Mouse (Mus musculus) kidney, embryonic 14.5 days (tissue): ENCODE data around the gene Haus5. TPM values are rescaled to one million over a fixed set of nuclear protein-coding genes. Genes with fewer than 3 reads are reported as not detected.

ENCODE experiments used
- ATAC-seq: fragments of 200-750 bp; cut with Nextera tagmentation; 2 replicates; pipeline ENCODE4 v1.8.0; 2017; ENCODE audit warnings: moderate number of reproducible peaks, mild to moderate bottlenecking, moderate TSS enrichment, moderate library complexity; ENCODE audit not compliant: low FRiP score, low TSS enrichment
- H3K27ac ChIP-seq: fragments of 300-500 bp; sonication (generic); 2 replicates; pipeline ENCODE4 v1.5.1; 2014; ENCODE audit warnings: low read depth, mild to moderate bottlenecking, low read length, moderate library complexity, mixed read lengths
- H3K27me3 ChIP-seq: fragments of 300-500 bp; sonication (generic); 2 replicates; pipeline ENCODE4 v1.6.1; 2014; ENCODE audit warnings: mild to moderate bottlenecking, low read length; ENCODE audit not compliant: control insufficient read depth, insufficient read depth
- H3K36me3 ChIP-seq: fragments of 300-500 bp; sonication (generic); 2 replicates; pipeline ENCODE4 v1.6.1; 2014; ENCODE audit warnings: low read length, mixed read lengths; ENCODE audit not compliant: control insufficient read depth, insufficient read depth
- H3K4me1 ChIP-seq: fragments of 300-500 bp; sonication (generic); 2 replicates; pipeline ENCODE4 v1.6.1; 2014; ENCODE audit warnings: low read length, mixed read lengths; ENCODE audit not compliant: control insufficient read depth, insufficient read depth
- H3K4me2 ChIP-seq: fragments of 300-500 bp; sonication (generic); replicated peaks from 2 replicates; pipeline ENCODE4 v1.6.1; 2014; ENCODE audit warnings: low read depth, mild to moderate bottlenecking, low read length
- H3K4me3 ChIP-seq: fragments of 300-500 bp; sonication (generic); 2 replicates; pipeline ENCODE4 v1.5.1; 2014; ENCODE audit warnings: mild to moderate bottlenecking, low read length
- H3K9ac ChIP-seq: fragments of 300-500 bp; sonication (generic); 2 replicates; pipeline ENCODE4 v1.6.1; 2014; ENCODE audit warnings: low read depth, mild to moderate bottlenecking, low read length, moderate library complexity
- H3K9me3 ChIP-seq: fragments of 300-500 bp; sonication (generic); 2 replicates; pipeline ENCODE4 v1.6.1; 2016; ENCODE audit warnings: low read length; ENCODE audit not compliant: control insufficient read depth
- WGBS: fragments of 180-500 bp; shearing (Covaris S2); extraction: QIAGEN DNeasy Blood & Tissue Kit; methylation state at CpG from one replicate; pipeline ENCODE4 v1.1.7; 2014; 5-methylcytosine and 5-hydroxymethylcytosine counted together
- polyA plus RNA-seq: library from polyadenylated mRNA; unstranded; fragments of >200 nt; fragmentation: Nextera tagmentation; extraction: Ambion mirVana; gene quantifications from 2 replicates; pipeline ENCODE4 v1.2.1, GENCODE M21; 2014

Haus5 gene
- polyA plus RNA-seq, 1 experiment from 2014 or later: 58.6 TPM

- Histone ChIP-seq H3K9me3 (no peaks in the 10 kb centered on the region), H3K4me1 (peaks cover 6% of the 10 kb centered on the region), H3K27ac (no peak overlapping the region), H3K4me3 (no peak overlapping the region), H3K27me3 (no peaks in the 10 kb centered on the region), H3K9ac (no peak overlapping the region), H3K36me3 (peaks cover 33% of the 10 kb centered on the region), H3K4me2 (no peak overlapping the region)
- 73% methylated on average over 2 of the region's 2 CpGs for WGBS
- ATAC-seq: no peak
These were observed 50.3 kb downstream of the Haus5 start for GRCm38 (mm10) chr7:30614454-30614853.

GRCm38 (mm10) chr7:30613529-30614112 lies 51.2 kb downstream of the Haus5 start:
- Histone ChIP-seq H3K27ac (no peak overlapping the region), H3K36me3 (peaks cover 25% of the 10 kb centered on the region), H3K4me2 (no peak overlapping the region), H3K27me3 (no peaks in the 10 kb centered on the region), H3K4me1 (peaks cover 6% of the 10 kb centered on the region), H3K4me3 (no peak overlapping the region), H3K9me3 (no peaks in the 10 kb centered on the region), H3K9ac (no peak overlapping the region)
- 25% methylated on average over 14 of the region's 14 CpGs for WGBS
- ATAC-seq: peak; percentile 61

GRCm38 (mm10) chr7:30612654-30613402 lies 52.0 kb downstream of the Haus5 start, which contains the start of gene Upk1a:
TSS of gene Upk1a (minus strand) at chr7:30612847.
- Histone ChIP-seq H3K27ac (no peak within 1 kb of the TSS), H3K4me2 (no peak within 1 kb of the TSS), H3K4me1 (peaks cover 6% of the 10 kb centered on the region), H3K27me3 (no peaks in the 10 kb centered on the region), H3K4me3 (no peak within 1 kb of the TSS), H3K9ac (no peak within 1 kb of the TSS), H3K36me3 (peaks cover 17% of the 10 kb centered on the region), H3K9me3 (no peaks in the 10 kb centered on the region)
- WGBS: 32% methylated on average over 8 of the region's 8 CpGs
- ATAC-seq: peak; percentile 54

GRCm38 (mm10) chr7:30610043-30610442 lies 54.8 kb downstream of the Haus5 start:
- H3K36me3 ChIP-seq: no peaks in the 10 kb centered on the region
- no peak overlapping the region for H3K4me3 ChIP-seq
- H3K9ac ChIP-seq: no peak overlapping the region
- H3K4me1 ChIP-seq: peaks cover 6% of the 10 kb centered on the region
- no peak for ATAC-seq
- no peaks in the 10 kb centered on the region for H3K27me3 ChIP-seq
- H3K27ac ChIP-seq: no peak overlapping the region
- WGBS: 56% methylated on average over 7 of the region's 7 CpGs
- H3K9me3 ChIP-seq: no peaks in the 10 kb centered on the region
- no peak overlapping the region for H3K4me2 ChIP-seq

GRCm38 (mm10) chr7:30608476-30608875 lies 56.3 kb downstream of the Haus5 start:
- H3K36me3 ChIP-seq: no peaks in the 10 kb centered on the region
- no peak overlapping the region for H3K27ac ChIP-seq
- no peaks in the 10 kb centered on the region for H3K27me3 ChIP-seq
- no peak overlapping the region for H3K4me3 ChIP-seq
- H3K4me2 ChIP-seq: no peak overlapping the region
- no peak overlapping the region for H3K9ac ChIP-seq
- no peaks in the 10 kb centered on the region for H3K9me3 ChIP-seq
- H3K4me1 ChIP-seq: peaks cover 10% of the 10 kb centered on the region
- WGBS: 47% methylated on average over 16 of the region's 16 CpGs
- ATAC-seq: no peak

- H3K9ac ChIP-seq: no peak overlapping the region
These were observed 57.0 kb downstream of the Haus5 start for GRCm38 (mm10) chr7:30607706-30608309.

GRCm38 (mm10) chr7:30604944-30605343 lies 59.9 kb downstream of the Haus5 start:
- no peak for ATAC-seq
- WGBS: 93% methylated on average over 8 of the region's 8 CpGs
- no peak overlapping the region for H3K9ac ChIP-seq

More at GRCm38 (mm10) chr7:30607706-30608309, 57.0 kb downstream of the Haus5 start:
- Histone ChIP-seq H3K27me3 (no peaks in the 10 kb centered on the region), H3K9me3 (no peaks in the 10 kb centered on the region), H3K36me3 (no peaks in the 10 kb centered on the region), H3K4me3 (no peak overlapping the region), H3K4me2 (no peak overlapping the region), H3K27ac (no peak overlapping the region), H3K4me1 (peaks cover 3% of the 10 kb centered on the region; the same call in 1 of the 2 replicates)
- WGBS: 28% methylated on average over 8 of the region's 8 CpGs
- peak; percentile 41; the same call in 1 of the 2 replicates for ATAC-seq

GRCm38 (mm10) chr7:30604424-30604823 lies 60.4 kb downstream of the Haus5 start:
- H3K36me3 ChIP-seq: no peaks in the 10 kb centered on the region
- H3K9ac ChIP-seq: no peak overlapping the region
- 0 out of 2 replicates have a peak, but pooled peaks cover 3% of the 10 kb centered on the region for H3K4me1 ChIP-seq
- 37% methylated on average over 8 of the region's 8 CpGs for WGBS
- no peaks in the 10 kb centered on the region for H3K27me3 ChIP-seq
- H3K4me3 ChIP-seq: no peak overlapping the region
- H3K4me2 ChIP-seq: no peak overlapping the region
- H3K9me3 ChIP-seq: no peaks in the 10 kb centered on the region
- no peak for ATAC-seq
- no peak overlapping the region for H3K27ac ChIP-seq

More at GRCm38 (mm10) chr7:30604944-30605343, 59.9 kb downstream of the Haus5 start:
- H3K4me2 ChIP-seq: no peak overlapping the region
- no peak overlapping the region for H3K4me3 ChIP-seq
- H3K4me1 ChIP-seq: 0 out of 2 replicates have a peak, but pooled peaks cover 3% of the 10 kb centered on the region
- H3K9me3 ChIP-seq: no peaks in the 10 kb centered on the region
- H3K27ac ChIP-seq: no peak overlapping the region
- no peaks in the 10 kb centered on the region for H3K36me3 ChIP-seq
- no peaks in the 10 kb centered on the region for H3K27me3 ChIP-seq
